Mouse (Mus musculus) kidney, adult 2 months (tissue): ENCODE data around the gene Tsc1. TPM values are rescaled to one million over a fixed set of nuclear protein-coding genes. Genes with fewer than 3 reads are reported as not detected.

Experiments
- DNase-seq: peaks from one replicate; pipeline ENCODE4 v3.0.0; 2021
- H3K27ac ChIP-seq: fragments of 200-500 bp; 2 replicates; pipeline ENCODE4 v1.5.1; 2012; ENCODE audit warnings: low read depth, low read length, control low read depth, inconsistent platforms; ENCODE audit not compliant: insufficient read depth
- H3K27me3 ChIP-seq: fragments of 200-500 bp; replicated peaks from 2 replicates; pipeline ENCODE4 v1.6.1; 2012; ENCODE audit warnings: mild to moderate bottlenecking, moderate library complexity, low read length, inconsistent platforms; ENCODE audit not compliant: control insufficient read depth, insufficient read depth
- H3K36me3 ChIP-seq: fragments of 200-500 bp; 2 replicates; pipeline ENCODE4 v1.6.1; 2012; ENCODE audit warnings: mild to moderate bottlenecking, moderate library complexity, low read length, inconsistent platforms; ENCODE audit not compliant: control insufficient read depth, insufficient read depth
- H3K4me1 ChIP-seq: fragments of 200-500 bp; 2 replicates; pipeline ENCODE4 v1.6.1; 2011; ENCODE audit warnings: low read length; ENCODE audit not compliant: control insufficient read depth, insufficient read depth
- H3K4me3 ChIP-seq: fragments of 200-500 bp; 2 replicates; pipeline ENCODE4 v1.5.1; 2011; ENCODE audit warnings: mild to moderate bottlenecking, low read depth, low read length, control low read depth; ENCODE audit not compliant: insufficient read depth
- CTCF ChIP-seq: fragments of 200-500 bp; conservative IDR thresholded peaks from 2 replicates; pipeline ENCODE4 v1.5.1; 2011; ENCODE audit warnings: low read depth, mild to moderate bottlenecking, control low read depth, low read length, moderate library complexity, mixed read lengths; ENCODE audit not compliant: insufficient read depth, insufficient read length
- POLR2A ChIP-seq: fragments of 200-500 bp; IDR thresholded peaks from one replicate; pipeline ENCODE4 v1.6.1; 2011; ENCODE audit warnings: low read depth, low read length, control low read depth
- WGBS: fragments of 180-500 bp; shearing (Covaris S2); methylation state at CpG from one replicate; pipeline ENCODE4 v1.1.7; 2018; 5-methylcytosine and 5-hydroxymethylcytosine counted together
- polyA plus RNA-seq: library from polyadenylated mRNA; depleted of rRNA; stranded (reverse); fragments of >200 nt; gene quantifications from 2 replicates; pipeline ENCODE4 v1.2.3, GENCODE M21; 2012

Tsc1 gene
- polyA plus RNA-seq, 1 experiment, result 17.5 TPM

DNA sequence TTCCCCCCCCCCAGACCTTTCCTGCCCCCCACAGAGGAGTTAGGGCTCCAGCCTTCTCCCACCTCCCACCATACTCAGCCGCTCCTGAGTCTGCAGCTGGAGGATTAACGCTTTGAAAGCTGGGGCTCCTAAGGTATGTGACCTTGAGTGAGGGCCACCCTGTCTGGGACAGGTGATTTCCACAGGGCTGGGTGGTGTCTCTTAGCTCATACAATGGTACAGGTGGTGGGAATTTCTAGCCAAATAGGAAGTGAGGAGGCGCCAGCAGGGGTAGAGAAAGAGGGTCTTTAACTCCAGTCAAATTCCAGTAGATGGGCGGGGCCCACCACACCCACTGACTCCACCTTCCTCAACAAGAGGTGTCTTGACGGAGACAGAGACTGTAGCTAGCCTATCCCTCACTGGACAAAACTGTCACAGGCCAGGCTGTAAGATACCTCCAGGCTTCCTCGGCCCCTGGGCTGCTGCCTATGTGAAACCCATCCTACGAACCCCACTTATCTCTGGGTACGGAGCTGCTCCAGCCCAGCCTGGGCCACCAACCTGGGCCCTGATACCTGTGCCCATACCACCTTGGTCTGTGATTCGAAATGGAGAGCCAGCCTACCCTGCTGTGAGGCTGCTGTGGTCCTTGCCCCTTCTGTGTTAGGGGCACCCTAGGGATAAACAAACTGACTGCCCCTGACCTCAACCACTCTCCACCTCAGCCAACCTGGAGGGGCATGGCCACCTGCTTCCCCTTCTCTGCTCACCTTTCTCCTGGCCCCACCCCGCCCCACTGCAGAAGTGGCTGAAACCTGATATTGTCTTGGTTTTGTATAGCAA is 33.5 kb upstream of the Tsc1 start:
- WGBS, result 65% methylated on average over 10 of the region's 10 CpGs
- DNase-seq, result no peak
- Histone ChIP-seq H3K27me3 (no peaks in the 10 kb centered on the region), H3K27ac (no peak overlapping the region), H3K36me3 (no peaks in the 10 kb centered on the region), H3K4me1 (no peaks in the 10 kb centered on the region), H3K4me3 (no peak overlapping the region)
- TF ChIP-seq CTCF (no peak), POLR2A (no peak)

- TF ChIP-seq CTCF, result no peak
- TF ChIP-seq POLR2A, result no peak
- WGBS, result 73% methylated on average over 10 of the region's 10 CpGs
These were observed 31.2 kb upstream of the Tsc1 start for GRCm38 (mm10) chr2:28609851-28610250.

DNA sequence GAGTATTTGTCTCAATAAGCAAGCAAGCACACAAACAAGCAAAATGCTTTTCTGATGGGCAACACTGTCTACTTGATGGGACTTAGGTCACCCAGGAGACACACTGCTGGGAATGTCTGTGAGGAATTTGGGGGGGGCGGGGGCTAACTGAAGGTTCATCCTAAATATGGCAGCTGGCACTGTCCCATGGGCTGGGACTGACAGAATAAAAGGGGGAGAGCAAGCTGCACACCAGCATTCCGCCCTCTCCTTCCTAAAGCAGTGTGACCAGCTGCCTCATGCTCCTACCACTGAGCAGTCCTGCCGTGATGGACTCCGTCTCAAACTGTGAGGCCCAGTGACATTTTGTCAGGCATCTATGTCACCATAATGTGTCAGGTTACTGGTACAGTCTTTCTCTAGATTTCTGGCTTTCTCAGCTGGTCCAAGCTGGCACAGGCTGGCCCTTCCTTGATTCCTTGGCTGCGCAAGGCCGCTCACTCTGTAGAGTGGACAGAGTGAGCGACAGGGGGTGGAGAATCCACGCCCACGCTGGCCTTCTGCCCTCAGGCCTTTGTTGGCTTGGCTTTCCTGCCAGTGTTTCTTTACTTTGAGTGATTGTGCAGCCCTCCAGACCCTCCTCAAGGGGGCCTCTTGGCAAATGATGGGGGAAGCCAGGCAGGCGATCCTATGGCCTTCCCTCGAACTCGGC is 30.2 kb upstream of the Tsc1 start:
- no peak for DNase-seq
- Histone ChIP-seq H3K27ac (no peak overlapping the region), H3K4me1 (no peaks in the 10 kb centered on the region), H3K27me3 (no peaks in the 10 kb centered on the region), H3K36me3 (no peaks in the 10 kb centered on the region), H3K4me3 (no peak overlapping the region)
- TF ChIP-seq POLR2A (no peak), CTCF (no peak)
- 90% methylated on average over 12 of the region's 12 CpGs for WGBS

More at GRCm38 (mm10) chr2:28609851-28610250, 31.2 kb upstream of the Tsc1 start:
- H3K27me3 ChIP-seq, result no peaks in the 10 kb centered on the region
- H3K36me3 ChIP-seq, result no peaks in the 10 kb centered on the region
- H3K4me1 ChIP-seq, result no peaks in the 10 kb centered on the region
- H3K4me3 ChIP-seq, result no peak overlapping the region
- no peak for DNase-seq
- H3K27ac ChIP-seq, result no peak overlapping the region

GRCm38 (mm10) chr2:28611407-28611787 is 29.6 kb upstream of the Tsc1 start:
- Histone ChIP-seq H3K4me1 (no peaks in the 10 kb centered on the region), H3K4me3 (no peak overlapping the region), H3K27ac (no peak overlapping the region), H3K36me3 (no peaks in the 10 kb centered on the region), H3K27me3 (no peaks in the 10 kb centered on the region)
- DNase-seq, result no peak
- WGBS, result 81% methylated on average over 17 of the region's 17 CpGs
- no peak for TF ChIP-seq CTCF
- no peak for TF ChIP-seq POLR2A

GRCm38 (mm10) chr2:28612436-28613063 is 28.5 kb upstream of the Tsc1 start:
- no peak for DNase-seq
- H3K4me1 ChIP-seq, result no peaks in the 10 kb centered on the region
- no peak for TF ChIP-seq CTCF
- TF ChIP-seq POLR2A, result no peak
- 85% methylated on average over 10 of the region's 10 CpGs for WGBS
- H3K36me3 ChIP-seq, result no peaks in the 10 kb centered on the region
- no peak overlapping the region for H3K4me3 ChIP-seq
- no peaks in the 10 kb centered on the region for H3K27me3 ChIP-seq
- no peak overlapping the region for H3K27ac ChIP-seq

- no peak for DNase-seq
- Histone ChIP-seq H3K27me3 (no peaks in the 10 kb centered on the region), H3K27ac (no peak overlapping the region), H3K36me3 (no peaks in the 10 kb centered on the region), H3K4me1 (peaks cover 7% of the 10 kb centered on the region; the same call in 1 of the 2 replicates), H3K4me3 (no peak overlapping the region)
- 89% methylated on average over 10 of the region's 10 CpGs for WGBS
- no peak for TF ChIP-seq POLR2A
- TF ChIP-seq CTCF, result no peak
These were observed 27.4 kb upstream of the Tsc1 start for GRCm38 (mm10) chr2:28613599-28613998.

DNA sequence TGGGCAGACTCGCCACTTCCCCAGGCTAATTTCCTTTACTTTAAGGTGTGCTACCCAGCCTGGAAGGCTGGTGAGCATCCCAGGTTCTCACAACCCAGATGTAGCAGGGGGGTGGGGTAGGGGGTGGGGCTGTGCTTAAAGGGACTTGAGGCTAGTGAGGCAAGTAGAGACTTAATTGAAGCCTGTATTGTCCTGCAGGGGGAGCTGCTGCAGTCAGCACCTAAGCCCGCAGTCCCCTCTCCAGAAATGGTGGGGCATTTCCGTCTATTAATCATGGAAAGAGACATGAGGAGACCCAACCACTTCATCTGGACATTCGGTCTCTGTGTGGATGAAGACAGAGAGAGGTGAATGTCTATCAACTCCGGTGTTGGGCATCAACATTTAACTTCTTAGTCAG is 24.7 kb upstream of the Tsc1 start:
- Histone ChIP-seq H3K27ac (no peak overlapping the region), H3K27me3 (no peaks in the 10 kb centered on the region), H3K4me3 (no peak overlapping the region), H3K36me3 (no peaks in the 10 kb centered on the region), H3K4me1 (peaks cover 11% of the 10 kb centered on the region; the same call in 1 of the 2 replicates)
- WGBS, result 54% methylated on average over 5 of the region's 5 CpGs
- TF ChIP-seq POLR2A, result no peak
- peak; percentile 37; the same call in 1 of the 2 replicates for TF ChIP-seq CTCF
- DNase-seq, result no peak
